In genomic region chr5:25591709-25592108, GRCm38 (mm10) we compare ENCODE assay signal across 30 mouse cellular contexts.
A peak's percentile ranks its signal among the peaks of the same experiment; 100 is the strongest.
DNase-seq lines count a peak whose midpoint lies in the region; ATAC-seq and TF ChIP-seq lines count a peak whose summit lies in the region.
"Had no signal": no experiment of that assay in that cellular context is flagged by ENCODE, and none has a peak within 500 bp of the region (broad histone marks: within the 10 kb centered on the region; RNA-seq: fewer than 3 reads in every experiment).

No protein-coding gene starts in this region.

- in situ Hi-C loops in CH12.LX (cut with MboI; ENCODE audit: low pct_ligation_motif_present, low pct_unique_long_range_greater_than_20kb, low sequenced_read_pairs) = no loop called here

- no peak for ATAC-seq in intestine, postnatal 0 days
- no peak for ATAC-seq in intestine, embryonic 16.5 days
- no peak for ATAC-seq in forebrain, embryonic 16.5 days
- ATAC-seq: forebrain, embryonic 15.5 days; midbrain, embryonic 16.5 days had no signal

- no peak overlapping the region for H3K4me3 ChIP-seq in intestine, postnatal 0 days (ENCODE audit: low read depth, low read length)
- no peak overlapping the region for H3K4me3 ChIP-seq in intestine, embryonic 16.5 days (ENCODE audit: low read length)
- H3K4me3 ChIP-seq in CH12.LX (replicated peaks in 1 of 3; ENCODE audit: low read depth in 2 of 3, low read length in 2 of 3, poor library complexity in 1 of 3) = no peak overlapping the region
- no peak overlapping the region for H3K4me3 ChIP-seq in forebrain, embryonic 16.5 days (replicated peaks; ENCODE audit: low read length)
- H3K4me3 ChIP-seq: embryonic facial prominence, embryonic 13.5 days; forebrain, embryonic 10.5 days; forebrain, embryonic 15.5 days; gastrocnemius, adult 2 months; heart, adult 2 months; heart, embryonic 13.5 days; hindbrain, embryonic 10.5 days; hindbrain, embryonic 15.5 days; liver, embryonic 15.5 days; lung, embryonic 15.5 days; neural tube, embryonic 12.5 days had no signal

- peak; percentile 31 for TF ChIP-seq RAD21 in CH12.LX (IDR thresholded peaks at IDR 0.05; ENCODE audit: low read depth, low read length)

- no peak overlapping the region for H3K9ac ChIP-seq in intestine, postnatal 0 days (ENCODE audit: low read depth, low read length)
- no peak overlapping the region for H3K9ac ChIP-seq in intestine, embryonic 16.5 days (ENCODE audit: low read depth, low read length)
- no peak overlapping the region for H3K9ac ChIP-seq in CH12.LX (ENCODE audit: insufficient read depth, low read depth)
- no peak overlapping the region for H3K9ac ChIP-seq in forebrain, embryonic 16.5 days (replicated peaks; ENCODE audit: low read depth, low read length)
- H3K9ac ChIP-seq: embryonic facial prominence, embryonic 13.5 days; forebrain, embryonic 15.5 days; heart, embryonic 13.5 days; hindbrain, embryonic 15.5 days; liver, embryonic 15.5 days; lung, embryonic 15.5 days; neural tube, embryonic 12.5 days had no signal

- TF ChIP-seq POLR2A in CH12.LX (IDR thresholded peaks at IDR 0.05; ENCODE audit: low read depth, low read length) = no peak

- 0 out of 2 replicates have a peak, but pooled peaks have one; percentile 6 for TF ChIP-seq CTCF in intestine, postnatal 0 days (IDR thresholded peaks at IDR 0.05; ENCODE audit: low read depth)
- peak in 1 of 2 experiments; percentile 24; a peak in 1 of 4 replicates for TF ChIP-seq CTCF in CH12.LX (conservative IDR thresholded peaks at IDR 0.05 in 1 of 2, IDR thresholded peaks at IDR 0.05 in 1 of 2; ENCODE audit: low read depth in 2 of 2, low read length in 2 of 2)

- no peaks in the 10 kb centered on the region for H3K79me2 ChIP-seq in CH12.LX (replicated peaks; ENCODE audit: control insufficient read depth, extremely low read depth, insufficient read depth, poor library complexity, severe bottlenecking)

- DNase-seq in CH12.LX (ENCODE audit: extremely low read depth) (no peak), ZHBTc4 (ENCODE audit: low read depth, low spot score) (peak; percentile 35)
- no peak for DNase-seq in right cerebral cortex, postnatal 25 days
- no peak for DNase-seq in adrenal gland, postnatal 4 days (ENCODE audit: low spot score in 2 of 2)
- DNase-seq: adrenal gland, postnatal 10 days; cerebellum, adult 11-12 months; cerebellum, postnatal 10 days; gastrocnemius, adult 2 months; gastrocnemius, postnatal 36 days; heart, adult 2 months; heart, postnatal 10 days; kidney, adult 9 months; kidney, postnatal 14 days; layer of hippocampus, adult 9-11 months; liver; right cerebral cortex, adult 18-20 months had no signal

- no peak overlapping the region for H3K4me2 ChIP-seq in intestine, postnatal 0 days (replicated peaks; ENCODE audit: low read depth)
- H3K4me2 ChIP-seq in intestine, embryonic 16.5 days (ENCODE audit: low read depth, low read length) = no peak overlapping the region
- no peak overlapping the region for H3K4me2 ChIP-seq in CH12.LX (ENCODE audit: insufficient read depth, low read depth, poor library complexity, severe bottlenecking)
- no peak overlapping the region for H3K4me2 ChIP-seq in forebrain, embryonic 16.5 days (ENCODE audit: low read length)
- H3K4me2 ChIP-seq: embryonic facial prominence, embryonic 13.5 days; forebrain, embryonic 15.5 days; heart, embryonic 13.5 days; hindbrain, embryonic 15.5 days; liver, embryonic 15.5 days; lung, embryonic 15.5 days; midbrain, embryonic 11.5 days; neural tube, embryonic 12.5 days had no signal

- H3K4me1 ChIP-seq in intestine, postnatal 0 days (replicated peaks; ENCODE audit: control insufficient read depth, insufficient read depth, low read length) = no peaks in the 10 kb centered on the region
- no peaks in the 10 kb centered on the region for H3K4me1 ChIP-seq in intestine, embryonic 16.5 days (ENCODE audit: control insufficient read depth, insufficient read depth, low read length)
- no peaks in the 10 kb centered on the region for H3K4me1 ChIP-seq in CH12.LX (ENCODE audit: control insufficient read depth in 1 of 2, insufficient read depth in 2 of 2)
- H3K4me1 ChIP-seq in forebrain, embryonic 16.5 days (replicated peaks; ENCODE audit: control insufficient read depth, insufficient read depth, low read length) = no peaks in the 10 kb centered on the region
- H3K4me1 ChIP-seq: embryonic facial prominence, embryonic 13.5 days; forebrain, embryonic 10.5 days; forebrain, embryonic 15.5 days; heart, embryonic 13.5 days; hindbrain, embryonic 10.5 days; hindbrain, embryonic 15.5 days; liver, embryonic 15.5 days; lung, embryonic 15.5 days; neural tube, embryonic 12.5 days had no signal

- H3K36me3 ChIP-seq in intestine, postnatal 0 days (ENCODE audit: control insufficient read depth, insufficient read depth) = no peaks in the 10 kb centered on the region
- no peaks in the 10 kb centered on the region for H3K36me3 ChIP-seq in intestine, embryonic 16.5 days (ENCODE audit: control insufficient read depth, insufficient read depth, low read length)
- no peaks in the 10 kb centered on the region for H3K36me3 ChIP-seq in CH12.LX (replicated peaks in 1 of 2; ENCODE audit: control insufficient read depth in 1 of 2, insufficient read depth in 1 of 2, low read length in 1 of 2)
- no peaks in the 10 kb centered on the region for H3K36me3 ChIP-seq in forebrain, embryonic 16.5 days (ENCODE audit: control insufficient read depth, insufficient read depth)
- H3K36me3 ChIP-seq: embryonic facial prominence, embryonic 13.5 days; forebrain, embryonic 10.5 days; forebrain, embryonic 15.5 days; heart, embryonic 13.5 days; hindbrain, embryonic 10.5 days; hindbrain, embryonic 15.5 days; liver, embryonic 15.5 days; lung, embryonic 15.5 days; neural tube, embryonic 12.5 days had no signal

- dilution Hi-C loops in CH12.LX (cut with MboI; ENCODE audit: extremely low pct_ligation_motif_present, extremely low pct_unique_long_range_greater_than_20kb, low sequenced_read_pairs) = no loop called here

- H3K27me3 ChIP-seq in intestine, postnatal 0 days (replicated peaks; ENCODE audit: control insufficient read depth, insufficient read depth, low read length) = no peaks in the 10 kb centered on the region
- H3K27me3 ChIP-seq in intestine, embryonic 16.5 days (replicated peaks; ENCODE audit: control insufficient read depth, insufficient read depth, low read length) = no peaks in the 10 kb centered on the region
- H3K27me3 ChIP-seq in CH12.LX (replicated peaks) = no peaks in the 10 kb centered on the region
- no peaks in the 10 kb centered on the region for H3K27me3 ChIP-seq in forebrain, embryonic 16.5 days (replicated peaks; ENCODE audit: control insufficient read depth, insufficient read depth, low read length)
- H3K27me3 ChIP-seq: embryonic facial prominence, embryonic 13.5 days; forebrain, embryonic 15.5 days; heart, embryonic 13.5 days; hindbrain, embryonic 15.5 days; liver, embryonic 15.5 days; lung, embryonic 15.5 days; neural tube, embryonic 12.5 days had no signal

- no peak for TF ChIP-seq EP300 in CH12.LX (IDR thresholded peaks at IDR 0.05; ENCODE audit: low read length)

- H3K27ac ChIP-seq in intestine, postnatal 0 days (ENCODE audit: low read depth, low read length) = no peak overlapping the region
- H3K27ac ChIP-seq in intestine, embryonic 16.5 days (ENCODE audit: low read length) = no peak overlapping the region
- no peak overlapping the region for H3K27ac ChIP-seq in CH12.LX (ENCODE audit: insufficient read depth, low read depth)
- no peak overlapping the region for H3K27ac ChIP-seq in forebrain, embryonic 16.5 days (ENCODE audit: low read length)
- H3K27ac ChIP-seq: embryonic facial prominence, embryonic 13.5 days; forebrain, embryonic 10.5 days; forebrain, embryonic 15.5 days; gastrocnemius, adult 2 months; heart, adult 2 months; heart, embryonic 13.5 days; hindbrain, embryonic 10.5 days; hindbrain, embryonic 15.5 days; liver, embryonic 15.5 days; lung, embryonic 15.5 days; neural tube, embryonic 12.5 days had no signal

- H3K9me3 ChIP-seq in intestine, postnatal 0 days (ENCODE audit: control insufficient read depth) = no peaks in the 10 kb centered on the region; the same call in 1 of the 2 replicates
- no peaks in the 10 kb centered on the region; the same call in 1 of the 2 replicates for H3K9me3 ChIP-seq in intestine, embryonic 16.5 days (ENCODE audit: control insufficient read depth, low read length)
- H3K9me3 ChIP-seq in CH12.LX (replicated peaks; ENCODE audit: low read length) = no peaks in the 10 kb centered on the region
- no peaks in the 10 kb centered on the region for H3K9me3 ChIP-seq in forebrain, embryonic 16.5 days (ENCODE audit: control insufficient read depth, low read length)
- H3K9me3 ChIP-seq: embryonic facial prominence, embryonic 13.5 days; forebrain, embryonic 10.5 days; forebrain, embryonic 15.5 days; heart, embryonic 13.5 days; hindbrain, embryonic 10.5 days; hindbrain, embryonic 15.5 days; liver, embryonic 15.5 days; lung, embryonic 15.5 days; neural tube, embryonic 12.5 days had no signal

TF ChIP-seq in CH12.LX, 34 proteins besides CTCF, POLR2A, EP300 and RAD21:
- TF ChIP-seq MEF2A (IDR thresholded peaks at IDR 0.05; ENCODE audit: borderline replicate concordance, low read depth, low read length) = no peak
